Mouse (Mus musculus) heart, embryonic 15.5 days (tissue): Measurements from ENCODE around the gene Adcy6. TPM values are rescaled to one million over a fixed set of nuclear protein-coding genes. Genes with fewer than 3 reads are reported as not detected.

ENCODE experiments used
- ATAC-seq: fragments of 200-750 bp; cut with Nextera tagmentation; replicated peaks from 2 replicates; pipeline ENCODE4 v1.8.0; 2017; ENCODE audit warnings: low read depth, moderate TSS enrichment; ENCODE audit not compliant: insufficient number of reproducible peaks, insufficient read depth, low FRiP score
- H3K27ac ChIP-seq: fragments of 300-500 bp; sonication (generic); 2 replicates; pipeline ENCODE4 v1.5.1; 2015; ENCODE audit warnings: mild to moderate bottlenecking, inconsistent platforms
- H3K27me3 ChIP-seq: fragments of 300-500 bp; sonication (generic); 2 replicates; pipeline ENCODE4 v1.6.1; 2015; ENCODE audit warnings: inconsistent platforms
- H3K36me3 ChIP-seq: fragments of 300-500 bp; sonication (generic); 2 replicates; pipeline ENCODE4 v1.6.1; 2015; ENCODE audit warnings: mild to moderate bottlenecking, inconsistent platforms
- H3K4me1 ChIP-seq: fragments of 300-500 bp; sonication (generic); replicated peaks from 2 replicates; pipeline ENCODE4 v1.6.1; 2015; ENCODE audit warnings: inconsistent platforms
- H3K4me2 ChIP-seq: fragments of 300-500 bp; sonication (generic); 2 replicates; pipeline ENCODE4 v1.6.1; 2015; ENCODE audit warnings: inconsistent platforms, mild to moderate bottlenecking, moderate library complexity
- H3K4me3 ChIP-seq: fragments of 300-500 bp; sonication (generic); 2 replicates; pipeline ENCODE4 v1.5.1; 2015; ENCODE audit warnings: mild to moderate bottlenecking, inconsistent platforms
- H3K9ac ChIP-seq: fragments of 300-500 bp; sonication (generic); 2 replicates; pipeline ENCODE4 v1.6.1; 2015; ENCODE audit warnings: mild to moderate bottlenecking, inconsistent platforms
- H3K9me3 ChIP-seq: fragments of 300-500 bp; sonication (generic); replicated peaks from 2 replicates; pipeline ENCODE4 v1.6.1; 2016; ENCODE audit warnings: inconsistent platforms
- WGBS: fragments of 180-500 bp; shearing (Covaris S2); methylation state at CpG from one replicate; pipeline ENCODE4 v1.1.7; 2015; ENCODE audit warnings: mixed read lengths; 5-methylcytosine and 5-hydroxymethylcytosine counted together
- polyA plus RNA-seq: library from polyadenylated mRNA; unstranded; fragments of >200 nt; fragmentation: Nextera tagmentation; extraction: Ambion mirVana; gene quantifications from 2 replicates; pipeline ENCODE4 v1.2.1, GENCODE M21; 2015

Adcy6 gene
- polyA plus RNA-seq, 1 experiment from 2014 or later = 36.5 TPM

DNA sequence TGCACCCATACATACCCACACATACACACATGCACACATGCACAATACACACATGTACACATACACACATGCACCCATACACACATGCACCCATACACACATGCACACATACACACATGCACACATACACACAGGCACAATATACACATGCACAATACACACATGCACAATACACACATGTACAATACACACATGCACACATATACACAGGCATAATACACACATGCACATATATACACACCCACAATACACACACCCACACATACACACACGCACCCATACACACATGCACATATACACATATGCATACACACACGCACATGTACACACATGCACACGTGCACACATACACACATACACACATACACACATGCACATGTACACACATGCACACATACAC, 2.4 kb upstream of the Adcy6 start:
- no peak for ATAC-seq
- no peaks in the 10 kb centered on the region for H3K27me3 ChIP-seq
- H3K4me2 ChIP-seq = no peak overlapping the region
- H3K4me3 ChIP-seq = no peak overlapping the region
- whole genome bisulfite sequencing = 95% methylated on average over 3 of the region's 3 CpGs
- no peak overlapping the region for H3K27ac ChIP-seq
- no peaks in the 10 kb centered on the region for H3K9me3 ChIP-seq
- H3K9ac ChIP-seq = no peak overlapping the region
- peaks cover 36% of the 10 kb centered on the region for H3K4me1 ChIP-seq
- H3K36me3 ChIP-seq = no peaks in the 10 kb centered on the region

DNA sequence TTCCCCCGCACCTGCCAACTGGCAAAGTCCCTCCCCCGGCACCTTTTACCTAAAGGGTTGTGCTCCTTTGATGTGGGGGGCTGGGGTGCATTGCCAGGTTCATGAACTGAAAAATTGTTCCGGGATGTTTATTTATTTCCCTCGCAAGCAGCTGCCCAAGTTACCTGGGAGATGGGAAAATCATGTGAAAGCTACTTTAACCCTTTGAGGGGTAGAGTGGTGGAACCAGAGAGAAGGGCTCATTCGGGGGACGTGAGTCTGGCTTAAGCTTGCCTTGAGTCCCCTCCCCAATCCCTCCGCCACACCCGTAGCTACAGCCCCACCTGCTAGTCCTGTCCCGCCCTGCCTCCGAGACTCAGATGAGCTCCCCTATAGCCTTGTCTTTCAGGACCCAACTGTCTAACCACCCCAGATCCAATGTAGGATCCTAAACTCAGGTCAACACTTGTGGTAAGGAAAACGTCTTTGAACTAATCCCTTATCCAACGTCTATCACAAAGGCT, 306 bp upstream of the Adcy6 start:
- Histone ChIP-seq H3K4me3 (peak overlapping the region; percentile 65), H3K27ac (peak overlapping the region; percentile 97), H3K9me3 (no peaks in the 10 kb centered on the region), H3K27me3 (no peaks in the 10 kb centered on the region), H3K9ac (peak overlapping the region; percentile 93), H3K36me3 (no peaks in the 10 kb centered on the region), H3K4me1 (peaks cover 36% of the 10 kb centered on the region), H3K4me2 (peak overlapping the region; percentile 78)
- no peak for ATAC-seq
- 7% methylated on average over 12 of the region's 12 CpGs for WGBS

DNA sequence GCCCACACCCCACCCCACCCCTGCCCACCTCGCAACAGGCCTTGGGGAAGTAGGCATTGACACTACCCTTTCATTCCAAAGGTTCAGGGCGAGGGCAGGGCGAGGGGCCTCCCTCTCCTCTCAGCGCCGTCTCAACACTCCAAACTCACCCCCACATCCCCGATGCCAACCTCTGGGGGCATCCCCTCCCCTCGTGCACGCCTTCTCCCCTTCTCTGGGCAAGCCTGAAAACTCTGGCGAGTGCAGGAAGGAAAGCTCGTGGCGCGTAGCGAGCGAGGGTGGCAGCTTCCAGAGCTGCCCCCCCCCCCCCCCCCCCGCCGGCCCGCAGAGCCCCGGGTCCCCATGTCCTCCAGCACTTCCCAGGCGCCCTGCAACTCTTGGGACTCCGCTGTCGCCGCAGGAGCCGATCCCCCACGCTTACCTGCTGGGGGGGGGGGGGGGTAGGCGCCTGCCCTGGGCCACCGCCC, 1.1 kb downstream of the Adcy6 start:
- peak; percentile 7 for ATAC-seq
- under 1% methylated on average over 8 of the region's 26 CpGs for WGBS
- H3K9me3 ChIP-seq = no peaks in the 10 kb centered on the region

DNA sequence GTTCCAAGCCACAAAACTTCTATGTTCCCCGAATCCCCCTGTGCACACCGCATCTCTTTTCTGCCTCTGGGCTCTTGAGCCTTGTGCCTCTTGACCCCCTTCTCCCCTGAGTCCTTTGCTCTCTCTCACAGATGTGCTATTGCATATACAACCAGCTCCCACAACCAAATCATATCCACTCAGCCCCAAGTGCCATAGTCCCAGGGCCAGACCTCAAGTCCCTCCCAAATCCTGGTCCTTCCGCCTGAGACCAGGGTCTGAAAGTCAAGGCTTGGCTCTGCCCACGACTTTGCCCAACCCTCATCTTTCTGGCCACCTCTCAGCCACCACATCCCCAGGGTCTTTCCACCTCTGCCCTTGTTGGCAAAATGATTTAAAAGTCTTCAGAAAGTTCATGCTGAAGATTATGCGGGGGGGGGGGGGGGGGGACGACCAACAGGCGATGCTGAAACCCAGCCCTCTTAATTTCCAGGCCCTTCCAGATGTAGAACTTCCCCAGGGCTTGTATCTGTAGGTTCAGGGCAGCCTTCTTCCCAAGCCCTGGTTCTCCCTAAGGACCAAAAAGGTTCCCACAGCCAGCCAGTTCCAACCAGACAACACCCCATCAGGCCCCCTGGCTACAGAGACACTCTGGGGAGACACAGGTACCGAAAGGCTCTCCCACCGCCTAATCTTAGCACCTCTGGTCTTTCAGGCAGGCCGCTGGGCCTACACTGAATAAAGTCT, 1.7 kb downstream of the Adcy6 start:
- peak overlapping the region; percentile 65 for H3K4me3 ChIP-seq
- H3K4me2 ChIP-seq = peak overlapping the region; percentile 78
- H3K27ac ChIP-seq = peak overlapping the region; percentile 97
- peaks cover 12% of the 10 kb centered on the region; the same call in 1 of the 2 replicates for H3K36me3 ChIP-seq
- WGBS = 9% methylated on average over 10 of the region's 10 CpGs
- no peak for ATAC-seq
- no peaks in the 10 kb centered on the region for H3K9me3 ChIP-seq
- peak overlapping the region; percentile 93 for H3K9ac ChIP-seq
- H3K4me1 ChIP-seq = peaks cover 41% of the 10 kb centered on the region
- no peaks in the 10 kb centered on the region for H3K27me3 ChIP-seq

More for the DNA sequence above, 1.1 kb downstream of the Adcy6 start:
- H3K4me1 ChIP-seq = peaks cover 36% of the 10 kb centered on the region
- H3K36me3 ChIP-seq = peaks cover 6% of the 10 kb centered on the region; the same call in 1 of the 2 replicates
- H3K4me3 ChIP-seq = peak overlapping the region; percentile 65
- H3K27ac ChIP-seq = peak overlapping the region; percentile 97
- H3K9ac ChIP-seq = peak overlapping the region; percentile 93
- no peaks in the 10 kb centered on the region for H3K27me3 ChIP-seq
- H3K4me2 ChIP-seq = peak overlapping the region; percentile 78

DNA sequence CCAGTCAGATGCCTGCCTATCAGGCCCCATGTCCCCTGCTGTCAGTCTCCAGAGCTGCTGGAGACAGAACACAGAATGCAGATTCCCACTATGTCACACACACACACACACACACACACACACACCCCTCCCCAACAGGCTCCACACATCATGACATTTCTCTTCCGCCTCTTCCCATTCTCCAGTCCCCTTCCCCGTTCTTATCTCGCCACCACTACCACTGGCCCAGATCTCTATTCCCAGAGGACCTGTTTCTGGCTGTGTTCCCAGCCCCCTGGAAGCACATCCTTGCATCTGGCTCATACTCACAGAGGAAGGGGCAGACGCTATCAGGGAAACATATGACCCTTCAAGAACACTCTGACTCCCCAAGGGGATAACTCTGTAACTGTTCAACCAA, 2.3 kb downstream of the Adcy6 start:
- peak overlapping the region; percentile 97 for H3K27ac ChIP-seq
- peak overlapping the region; percentile 93 for H3K9ac ChIP-seq
- H3K36me3 ChIP-seq = peaks cover 13% of the 10 kb centered on the region; the same call in 1 of the 2 replicates
- no peaks in the 10 kb centered on the region for H3K27me3 ChIP-seq
- no peaks in the 10 kb centered on the region for H3K9me3 ChIP-seq
- peak; percentile 78 for ATAC-seq
- H3K4me2 ChIP-seq = peak overlapping the region; percentile 78
- peaks cover 48% of the 10 kb centered on the region for H3K4me1 ChIP-seq
- peak overlapping the region; percentile 65 for H3K4me3 ChIP-seq
- 6% methylated on average over 4 of the region's 4 CpGs for WGBS

DNA sequence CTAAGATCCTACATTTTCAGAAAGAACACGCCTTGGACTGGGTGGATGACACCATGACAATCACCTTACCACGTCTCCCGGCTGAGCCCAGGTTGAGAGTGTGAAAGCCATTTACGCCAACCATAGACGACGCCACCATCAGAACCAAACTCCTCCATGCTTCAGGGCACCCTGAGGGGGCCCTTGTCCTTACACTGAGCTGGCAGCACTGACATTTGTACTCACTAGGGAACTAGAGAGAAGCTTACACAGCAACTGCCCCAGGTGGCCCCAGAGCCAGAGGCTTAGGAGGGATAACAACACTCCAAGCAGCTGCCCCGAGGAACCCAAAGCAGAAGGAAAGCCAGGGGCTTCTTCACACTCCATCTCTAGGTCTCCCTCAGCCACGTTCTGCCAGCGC, 3.1 kb downstream of the Adcy6 start:
- 31% methylated on average over 9 of the region's 9 CpGs for WGBS
- peak overlapping the region; percentile 53 for H3K9ac ChIP-seq
- no peaks in the 10 kb centered on the region for H3K9me3 ChIP-seq
- peaks cover 13% of the 10 kb centered on the region; the same call in 1 of the 2 replicates for H3K36me3 ChIP-seq
- peak overlapping the region; percentile 65 for H3K4me3 ChIP-seq
- peak overlapping the region; percentile 97 for H3K27ac ChIP-seq
- ATAC-seq = no peak
- H3K4me1 ChIP-seq = peaks cover 55% of the 10 kb centered on the region
- H3K27me3 ChIP-seq = no peaks in the 10 kb centered on the region
- peak overlapping the region; percentile 78 for H3K4me2 ChIP-seq

DNA sequence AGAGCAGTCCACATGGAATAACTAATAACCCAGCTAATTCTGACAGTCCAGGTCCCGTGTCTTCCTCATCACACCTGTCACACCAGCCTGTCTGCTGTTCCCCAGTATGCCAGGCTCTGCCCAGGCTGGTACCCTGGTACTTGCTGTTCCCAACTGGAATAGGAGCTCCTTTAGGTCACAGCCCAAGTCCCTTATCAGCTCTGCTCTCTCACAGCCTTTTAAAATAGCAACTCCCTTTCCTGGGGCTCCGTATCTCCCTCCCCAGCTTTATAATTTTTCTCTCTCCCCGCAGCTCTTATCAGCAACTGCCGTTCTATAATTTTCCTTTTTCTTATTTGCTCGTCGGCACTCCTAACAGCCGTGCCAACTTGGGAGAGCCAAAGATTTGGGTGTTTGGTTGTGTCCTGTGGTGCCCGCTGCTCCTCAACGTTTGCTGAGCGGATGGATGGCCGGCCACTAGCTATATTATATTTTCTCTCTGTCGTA, 3.8 kb downstream of the Adcy6 start:
- 22% methylated on average over 12 of the region's 12 CpGs for WGBS
- ATAC-seq = no peak; the same call in 1 of the 2 replicates
- Histone ChIP-seq H3K4me3 (peak overlapping the region; percentile 65), H3K4me1 (peaks cover 62% of the 10 kb centered on the region), H3K4me2 (peak overlapping the region; percentile 78), H3K9me3 (no peaks in the 10 kb centered on the region), H3K27ac (peak overlapping the region; percentile 97), H3K36me3 (peaks cover 13% of the 10 kb centered on the region; the same call in 1 of the 2 replicates), H3K27me3 (no peaks in the 10 kb centered on the region), H3K9ac (peak overlapping the region; percentile 53)

DNA sequence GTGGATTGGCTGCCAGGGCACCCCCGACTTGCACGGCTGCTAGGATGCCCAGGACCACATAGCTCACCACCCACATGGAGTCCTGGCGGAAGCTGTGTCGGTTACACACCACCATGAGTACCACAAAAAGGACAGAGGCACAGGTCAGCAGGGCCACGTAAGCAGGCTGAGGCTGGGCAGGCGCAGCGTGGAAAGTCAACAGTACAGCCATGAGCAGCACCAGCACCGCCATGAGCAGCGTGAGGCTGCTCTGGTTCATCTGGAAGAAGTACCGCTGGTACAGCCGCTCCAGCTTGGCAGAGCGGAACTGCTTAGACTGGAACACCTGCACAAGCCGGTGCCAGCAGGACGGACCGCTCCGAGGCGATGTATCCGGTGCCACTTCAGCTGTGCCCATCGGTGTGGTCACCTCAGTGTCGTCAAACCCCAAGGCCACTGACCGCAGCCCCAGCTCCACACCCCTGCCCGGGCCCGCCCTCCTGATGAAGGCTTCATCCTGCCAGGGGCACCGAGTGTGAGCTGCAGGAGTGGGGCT, 5.8 kb downstream of the Adcy6 start:
- WGBS = 83% methylated on average over 24 of the region's 24 CpGs
- H3K9ac ChIP-seq = peak overlapping the region; percentile 28; the same call in 1 of the 2 replicates
- peaks cover 76% of the 10 kb centered on the region for H3K4me1 ChIP-seq
- no peak for ATAC-seq
- H3K9me3 ChIP-seq = no peaks in the 10 kb centered on the region
- H3K36me3 ChIP-seq = peaks cover 32% of the 10 kb centered on the region
- no peaks in the 10 kb centered on the region for H3K27me3 ChIP-seq
- H3K27ac ChIP-seq = peak overlapping the region; percentile 97
- peak overlapping the region; percentile 65 for H3K4me3 ChIP-seq
- peak overlapping the region; percentile 78 for H3K4me2 ChIP-seq

DNA sequence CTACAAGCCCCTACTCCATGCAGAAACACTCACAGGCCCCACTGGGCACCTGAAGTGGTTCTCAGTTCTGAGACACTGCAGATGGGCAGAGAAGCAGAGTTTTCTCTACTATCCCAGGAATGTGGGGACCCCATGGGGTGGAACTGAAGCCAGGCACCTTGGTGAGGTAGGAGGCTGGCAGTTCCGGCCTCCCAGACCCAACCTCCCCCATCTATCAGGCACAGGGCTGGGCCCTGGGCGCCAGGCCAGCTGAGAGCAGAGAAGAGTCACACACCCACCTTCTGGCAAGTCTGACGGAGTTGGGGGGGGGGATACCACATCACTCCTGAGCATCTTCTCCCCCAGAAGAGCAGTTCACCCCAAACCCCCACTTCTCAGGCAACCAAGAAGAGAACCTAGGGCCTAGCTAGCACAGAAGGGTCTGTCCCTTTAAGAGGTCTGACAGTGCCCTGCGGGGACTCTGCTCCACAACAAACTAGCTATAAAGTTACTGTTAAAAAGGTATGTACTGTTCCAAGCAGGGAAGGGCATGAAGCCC, 6.9 kb downstream of the Adcy6 start:
- ATAC-seq = no peak
- peaks cover 43% of the 10 kb centered on the region for H3K36me3 ChIP-seq

DNA sequence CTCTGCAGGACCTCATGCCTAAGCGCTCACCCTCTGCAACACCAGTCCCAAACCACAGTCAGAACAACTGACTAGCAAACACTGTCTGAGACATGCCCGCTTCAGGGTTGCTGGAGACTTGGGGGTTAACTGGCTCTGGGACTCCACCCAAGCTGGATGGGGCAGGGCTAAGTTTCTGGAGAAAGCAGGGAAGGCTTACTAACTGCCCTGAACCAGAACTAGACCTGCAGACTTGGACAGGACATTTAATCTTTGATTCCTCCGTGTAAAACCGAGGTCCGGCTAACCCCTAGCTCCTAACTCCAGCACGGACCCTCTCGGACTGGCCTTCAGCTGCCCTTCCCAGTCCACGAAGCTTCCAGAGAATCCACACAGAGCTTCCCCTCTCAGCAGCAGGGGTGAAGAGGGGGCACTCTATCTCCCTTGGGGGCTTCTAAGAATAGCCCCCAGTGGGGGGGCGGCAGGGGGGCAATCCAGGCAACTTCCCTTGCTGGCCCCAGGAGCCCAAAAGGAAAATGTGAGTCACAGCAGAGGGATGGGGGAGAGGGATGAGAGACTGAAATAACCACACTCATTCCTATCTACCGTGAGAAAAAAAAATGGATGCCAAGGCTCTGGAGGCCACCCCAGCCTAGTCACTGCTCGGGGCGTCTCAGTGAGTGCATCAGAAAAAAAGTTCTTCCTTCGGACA, 7.5 kb downstream of the Adcy6 start:
- Histone ChIP-seq H3K27me3 (no peaks in the 10 kb centered on the region), H3K9me3 (no peaks in the 10 kb centered on the region), H3K27ac (peak overlapping the region; percentile 97), H3K4me2 (peak overlapping the region; percentile 78), H3K9ac (peak overlapping the region; percentile 28), H3K4me3 (peak overlapping the region; percentile 65), H3K36me3 (peaks cover 50% of the 10 kb centered on the region), H3K4me1 (peaks cover 75% of the 10 kb centered on the region)
- ATAC-seq = peak; percentile 54
- 19% methylated on average over 13 of the region's 13 CpGs for WGBS

More for the DNA sequence above, 6.9 kb downstream of the Adcy6 start:
- 15% methylated on average over 4 of the region's 4 CpGs for WGBS
- H3K4me2 ChIP-seq = peak overlapping the region; percentile 78
- no peaks in the 10 kb centered on the region for H3K27me3 ChIP-seq
- peak overlapping the region; percentile 28 for H3K9ac ChIP-seq
- H3K4me1 ChIP-seq = peaks cover 76% of the 10 kb centered on the region
- H3K27ac ChIP-seq = peak overlapping the region; percentile 97
- H3K4me3 ChIP-seq = peak overlapping the region; percentile 65
- no peaks in the 10 kb centered on the region for H3K9me3 ChIP-seq

DNA sequence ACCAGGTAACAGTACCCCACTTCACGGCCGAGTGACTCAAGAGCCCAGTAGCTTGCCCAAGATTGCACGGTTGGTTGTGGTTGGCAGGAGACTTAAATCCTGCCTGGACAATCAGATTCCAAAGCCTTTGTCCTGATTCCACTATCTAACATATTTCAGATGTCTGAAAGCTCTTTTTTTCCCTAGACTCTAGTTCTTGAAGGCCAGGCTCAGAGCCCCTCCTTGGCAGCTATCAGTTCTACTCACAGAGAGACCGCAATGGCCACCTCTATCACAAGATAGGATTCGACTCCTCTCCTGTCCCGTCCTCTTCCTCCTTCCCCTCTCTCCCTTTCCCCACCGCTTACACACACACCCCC, 8.1 kb downstream of the Adcy6 start:
- H3K36me3 ChIP-seq = peaks cover 55% of the 10 kb centered on the region
- no peak for ATAC-seq
- 23% methylated on average over 7 of the region's 7 CpGs for WGBS
- no peaks in the 10 kb centered on the region for H3K9me3 ChIP-seq
- H3K4me3 ChIP-seq = peak overlapping the region; percentile 65
- H3K27ac ChIP-seq = peak overlapping the region; percentile 97
- no peaks in the 10 kb centered on the region for H3K27me3 ChIP-seq
- H3K4me2 ChIP-seq = peak overlapping the region; percentile 78
- peak overlapping the region; percentile 28 for H3K9ac ChIP-seq
- H3K4me1 ChIP-seq = peaks cover 69% of the 10 kb centered on the region
